Mouse (Mus musculus): ENCODE results near the gene Il1rapl1. TPM values are rescaled to one million over a fixed set of nuclear protein-coding genes. Genes with fewer than 3 reads are reported as not detected.

The Il1rapl1 gene
- polyA plus RNA-seq, 1 experiment from 2014 or later: 0.41 TPM

- ATAC-seq (ENCODE audit: insufficient number of reproducible peaks, insufficient read depth, low FRiP score, low read depth): no peak
- Histone ChIP-seq H3K9me3 (ENCODE audit: control insufficient read depth, low read length) (no peaks in the 10 kb centered on the region), H3K9ac (ENCODE audit: low read length) (no peak overlapping the region), H3K4me2 (ENCODE audit: low read length) (no peak overlapping the region), H3K4me1 (ENCODE audit: control insufficient read depth in 2 of 2, insufficient read depth in 2 of 2, low read length in 2 of 2) (no peaks in the 10 kb centered on the region), H3K27ac (replicated peaks in 1 of 2; ENCODE audit: control insufficient read depth in 1 of 2, insufficient read depth in 1 of 2, low read depth in 2 of 2, low read length in 2 of 2) (no peak overlapping the region), H3K36me3 (ENCODE audit: control insufficient read depth, insufficient read depth, low read length) (no peaks in the 10 kb centered on the region), H3K27me3 (ENCODE audit: control insufficient read depth, insufficient read depth, low read length) (no peaks in the 10 kb centered on the region), H3K4me3 (ENCODE audit: control insufficient read depth in 1 of 2, insufficient read depth in 1 of 2, low read depth in 1 of 2, low read length in 2 of 2) (no peak overlapping the region)
Measured at GRCm38 (mm10) chrX:87891916-87892315, 223.5 kb downstream of the Il1rapl1 start.

- H3K27ac ChIP-seq (replicated peaks in 1 of 2; ENCODE audit: control insufficient read depth in 1 of 2, insufficient read depth in 1 of 2, low read depth in 2 of 2, low read length in 2 of 2): no peak overlapping the region
- H3K4me2 ChIP-seq (ENCODE audit: low read length): no peak overlapping the region
- H3K4me1 ChIP-seq (ENCODE audit: control insufficient read depth in 2 of 2, insufficient read depth in 2 of 2, low read length in 2 of 2): no peaks in the 10 kb centered on the region
- no peak overlapping the region for H3K4me3 ChIP-seq (ENCODE audit: control insufficient read depth in 1 of 2, insufficient read depth in 1 of 2, low read depth in 1 of 2, low read length in 2 of 2)
- no peaks in the 10 kb centered on the region for H3K9me3 ChIP-seq (ENCODE audit: control insufficient read depth, low read length)
- H3K9ac ChIP-seq (ENCODE audit: low read length): no peak overlapping the region
- H3K36me3 ChIP-seq (ENCODE audit: control insufficient read depth, insufficient read depth, low read length): no peaks in the 10 kb centered on the region
- H3K27me3 ChIP-seq (ENCODE audit: control insufficient read depth, insufficient read depth, low read length): no peaks in the 10 kb centered on the region
- WGBS: 81% methylated on average over 2 of the region's 2 CpGs
- ATAC-seq (ENCODE audit: insufficient number of reproducible peaks, insufficient read depth, low FRiP score, low read depth): no peak
Measured at GRCm38 (mm10) chrX:87854107-87854506, 261.3 kb downstream of the Il1rapl1 start.

- Histone ChIP-seq H3K36me3 (ENCODE audit: control insufficient read depth, insufficient read depth, low read length) (no peaks in the 10 kb centered on the region), H3K27ac (replicated peaks in 1 of 2; ENCODE audit: control insufficient read depth in 1 of 2, insufficient read depth in 1 of 2, low read depth in 2 of 2, low read length in 2 of 2) (no peak overlapping the region), H3K27me3 (ENCODE audit: control insufficient read depth, insufficient read depth, low read length) (no peaks in the 10 kb centered on the region), H3K4me1 (ENCODE audit: control insufficient read depth in 2 of 2, insufficient read depth in 2 of 2, low read length in 2 of 2) (no peaks in the 10 kb centered on the region), H3K9me3 (ENCODE audit: control insufficient read depth, low read length) (no peaks in the 10 kb centered on the region), H3K4me3 (ENCODE audit: control insufficient read depth in 1 of 2, insufficient read depth in 1 of 2, low read depth in 1 of 2, low read length in 2 of 2) (no peak overlapping the region), H3K9ac (ENCODE audit: low read length) (no peak overlapping the region), H3K4me2 (ENCODE audit: low read length) (no peak overlapping the region)
- no peak for ATAC-seq (ENCODE audit: insufficient number of reproducible peaks, insufficient read depth, low FRiP score, low read depth)
Measured at GRCm38 (mm10) chrX:87813884-87814283, 301.6 kb downstream of the Il1rapl1 start.

- Histone ChIP-seq H3K27me3 (ENCODE audit: control insufficient read depth, insufficient read depth, low read length) (no peaks in the 10 kb centered on the region), H3K9me3 (ENCODE audit: control insufficient read depth, low read length) (no peaks in the 10 kb centered on the region), H3K36me3 (ENCODE audit: control insufficient read depth, insufficient read depth, low read length) (no peaks in the 10 kb centered on the region), H3K27ac (replicated peaks in 1 of 2; ENCODE audit: control insufficient read depth in 1 of 2, insufficient read depth in 1 of 2, low read depth in 2 of 2, low read length in 2 of 2) (no peak overlapping the region), H3K4me3 (ENCODE audit: control insufficient read depth in 1 of 2, insufficient read depth in 1 of 2, low read depth in 1 of 2, low read length in 2 of 2) (no peak overlapping the region), H3K4me1 (ENCODE audit: control insufficient read depth in 2 of 2, insufficient read depth in 2 of 2, low read length in 2 of 2) (no peaks in the 10 kb centered on the region), H3K4me2 (ENCODE audit: low read length) (no peak overlapping the region), H3K9ac (ENCODE audit: low read length) (no peak overlapping the region)
- no peak for ATAC-seq (ENCODE audit: insufficient number of reproducible peaks, insufficient read depth, low FRiP score, low read depth)
- WGBS: 55% methylated on average over 1 of the region's 1 CpGs
Measured at GRCm38 (mm10) chrX:87807717-87808116, 307.7 kb downstream of the Il1rapl1 start.

GRCm38 (mm10) chrX:87793011-87793410, 322.4 kb downstream of the Il1rapl1 start:
- no peaks in the 10 kb centered on the region for H3K27me3 ChIP-seq (ENCODE audit: control insufficient read depth, insufficient read depth, low read length)
- H3K27ac ChIP-seq (replicated peaks in 1 of 2; ENCODE audit: control insufficient read depth in 1 of 2, insufficient read depth in 1 of 2, low read depth in 2 of 2, low read length in 2 of 2): no peak overlapping the region
- H3K4me2 ChIP-seq (ENCODE audit: low read length): no peak overlapping the region
- no peaks in the 10 kb centered on the region for H3K36me3 ChIP-seq (ENCODE audit: control insufficient read depth, insufficient read depth, low read length)
- no peaks in the 10 kb centered on the region for H3K9me3 ChIP-seq (ENCODE audit: control insufficient read depth, low read length)
- ATAC-seq (ENCODE audit: insufficient number of reproducible peaks, insufficient read depth, low FRiP score, low read depth): no peak
- H3K4me3 ChIP-seq (ENCODE audit: control insufficient read depth in 1 of 2, insufficient read depth in 1 of 2, low read depth in 1 of 2, low read length in 2 of 2): no peak overlapping the region
- no peak overlapping the region for H3K9ac ChIP-seq (ENCODE audit: low read length)
- no peaks in the 10 kb centered on the region for H3K4me1 ChIP-seq (ENCODE audit: control insufficient read depth in 2 of 2, insufficient read depth in 2 of 2, low read length in 2 of 2)

DNA sequence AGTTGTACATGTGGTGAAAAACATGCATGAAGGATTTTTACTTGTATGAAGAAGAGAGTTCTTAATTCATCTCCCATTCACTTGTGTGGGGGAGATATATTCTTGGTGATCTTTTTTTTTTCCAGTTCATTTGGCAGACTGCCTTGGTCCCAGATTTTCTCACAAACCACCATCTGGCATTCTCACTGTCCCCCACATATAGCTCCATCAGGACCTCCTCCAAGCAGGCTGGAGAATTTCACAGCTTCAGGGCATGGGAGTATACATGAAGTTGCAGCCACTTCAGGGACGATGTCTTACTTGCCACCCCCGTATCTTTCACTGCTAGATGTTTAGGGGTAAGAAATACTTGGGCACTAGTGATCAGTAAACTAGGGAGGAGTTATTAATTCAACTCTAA, 404.9 kb downstream of the Il1rapl1 start:
- Histone ChIP-seq H3K9ac (ENCODE audit: low read length) (no peak overlapping the region), H3K4me3 (ENCODE audit: control insufficient read depth in 1 of 2, insufficient read depth in 1 of 2, low read depth in 1 of 2, low read length in 2 of 2) (no peak overlapping the region), H3K9me3 (ENCODE audit: control insufficient read depth, low read length) (no peaks in the 10 kb centered on the region), H3K4me2 (ENCODE audit: low read length) (no peak overlapping the region), H3K27me3 (ENCODE audit: control insufficient read depth, insufficient read depth, low read length) (no peaks in the 10 kb centered on the region), H3K36me3 (ENCODE audit: control insufficient read depth, insufficient read depth, low read length) (no peaks in the 10 kb centered on the region), H3K4me1 (ENCODE audit: control insufficient read depth in 2 of 2, insufficient read depth in 2 of 2, low read length in 2 of 2) (no peaks in the 10 kb centered on the region), H3K27ac (replicated peaks in 1 of 2; ENCODE audit: control insufficient read depth in 1 of 2, insufficient read depth in 1 of 2, low read depth in 2 of 2, low read length in 2 of 2) (no peak overlapping the region)
- no peak for ATAC-seq (ENCODE audit: insufficient number of reproducible peaks, insufficient read depth, low FRiP score, low read depth)
- 70% methylated on average over 2 of the region's 2 CpGs for WGBS

DNA sequence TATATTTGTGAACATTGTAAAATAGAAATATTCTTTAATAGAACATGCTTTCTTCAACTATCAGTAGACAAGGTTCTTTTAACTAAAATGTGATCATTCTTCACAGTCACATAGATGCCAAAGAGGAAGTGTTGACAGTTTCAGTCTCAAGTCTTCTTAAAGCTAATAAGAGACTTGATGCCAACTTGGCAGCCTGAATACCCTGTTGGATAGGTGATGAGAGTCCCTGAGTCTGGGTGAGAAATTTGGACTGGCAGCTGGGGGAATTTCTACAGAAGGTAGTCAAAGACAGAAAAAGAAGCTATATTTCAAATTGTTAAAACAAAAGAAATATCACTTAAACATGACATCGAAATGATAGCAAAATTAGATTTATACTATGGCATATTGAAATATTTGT, 451.6 kb downstream of the Il1rapl1 start:
- 70% methylated on average over 1 of the region's 1 CpGs for WGBS
- ATAC-seq (ENCODE audit: insufficient number of reproducible peaks, insufficient read depth, low FRiP score, low read depth): no peak

GRCm38 (mm10) chrX:87655644-87656043, 459.8 kb downstream of the Il1rapl1 start:
- no peak overlapping the region for H3K9ac ChIP-seq (ENCODE audit: low read length)
- H3K27ac ChIP-seq (replicated peaks in 1 of 2; ENCODE audit: control insufficient read depth in 1 of 2, insufficient read depth in 1 of 2, low read depth in 2 of 2, low read length in 2 of 2): no peak overlapping the region
- 26% methylated on average over 2 of the region's 2 CpGs for WGBS
- no peaks in the 10 kb centered on the region for H3K4me1 ChIP-seq (ENCODE audit: control insufficient read depth in 2 of 2, insufficient read depth in 2 of 2, low read length in 2 of 2)
- no peaks in the 10 kb centered on the region for H3K27me3 ChIP-seq (ENCODE audit: control insufficient read depth, insufficient read depth, low read length)
- no peak overlapping the region for H3K4me2 ChIP-seq (ENCODE audit: low read length)
- ATAC-seq (ENCODE audit: insufficient number of reproducible peaks, insufficient read depth, low FRiP score, low read depth): no peak
- no peaks in the 10 kb centered on the region for H3K36me3 ChIP-seq (ENCODE audit: control insufficient read depth, insufficient read depth, low read length)
- H3K9me3 ChIP-seq (ENCODE audit: control insufficient read depth, low read length): no peaks in the 10 kb centered on the region
- no peak overlapping the region for H3K4me3 ChIP-seq (ENCODE audit: control insufficient read depth in 1 of 2, insufficient read depth in 1 of 2, low read depth in 1 of 2, low read length in 2 of 2)

More for the DNA sequence above, 451.6 kb downstream of the Il1rapl1 start:
- no peaks in the 10 kb centered on the region for H3K27me3 ChIP-seq (ENCODE audit: control insufficient read depth, insufficient read depth, low read length)
- H3K27ac ChIP-seq (replicated peaks in 1 of 2; ENCODE audit: control insufficient read depth in 1 of 2, insufficient read depth in 1 of 2, low read depth in 2 of 2, low read length in 2 of 2): no peak overlapping the region
- no peaks in the 10 kb centered on the region for H3K9me3 ChIP-seq (ENCODE audit: control insufficient read depth, low read length)
- no peaks in the 10 kb centered on the region for H3K4me1 ChIP-seq (ENCODE audit: control insufficient read depth in 2 of 2, insufficient read depth in 2 of 2, low read length in 2 of 2)
- no peak overlapping the region for H3K4me3 ChIP-seq (ENCODE audit: control insufficient read depth in 1 of 2, insufficient read depth in 1 of 2, low read depth in 1 of 2, low read length in 2 of 2)
- H3K36me3 ChIP-seq (ENCODE audit: control insufficient read depth, insufficient read depth, low read length): no peaks in the 10 kb centered on the region
- H3K9ac ChIP-seq (ENCODE audit: low read length): no peak overlapping the region
- H3K4me2 ChIP-seq (ENCODE audit: low read length): no peak overlapping the region
